Mouse (Mus musculus): ENCODE measurements around the gene Rbm43. TPM values are rescaled to one million over a fixed set of nuclear protein-coding genes. Genes with fewer than 3 reads are reported as not detected.

The Rbm43 gene
- polyA plus RNA-seq, 1 experiment from 2014 or later, result 4.8 TPM

DNA sequence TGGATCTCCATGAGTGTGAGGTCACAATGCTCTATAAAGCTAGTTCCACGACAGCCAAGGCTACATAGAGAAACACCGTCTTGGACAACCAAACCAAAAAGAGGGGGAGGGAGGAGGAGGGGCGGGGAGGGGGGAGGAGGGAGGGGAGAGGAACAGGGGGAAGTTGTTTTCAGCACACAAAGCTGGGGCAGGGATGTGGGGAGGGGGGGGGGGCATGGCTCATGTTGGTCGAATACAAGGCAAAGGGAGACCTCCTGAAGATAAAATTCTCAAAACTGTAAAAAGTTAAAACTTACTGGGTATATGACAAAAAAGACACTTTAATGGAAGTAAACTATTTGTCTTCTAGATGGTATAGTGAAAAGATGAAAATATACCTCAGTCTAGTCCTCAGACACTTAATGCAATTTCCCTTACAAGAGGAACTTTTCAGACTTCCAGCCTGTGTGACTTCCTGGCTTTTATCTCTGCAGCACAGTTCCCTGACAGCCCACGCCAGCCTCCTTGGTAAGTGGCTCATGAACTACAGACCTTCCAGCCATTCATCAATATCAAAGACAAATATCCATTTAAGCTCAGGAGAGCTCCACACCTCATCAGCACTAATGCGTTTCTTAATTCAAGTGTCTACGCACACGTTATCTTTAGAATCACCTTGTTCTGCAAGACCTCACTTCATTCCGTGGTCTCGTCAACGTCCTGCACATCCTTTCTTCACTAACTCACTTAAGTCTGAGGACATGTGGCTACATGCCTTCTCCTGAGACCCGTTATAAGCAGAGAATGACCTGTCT, 1.4 kb downstream of the Rbm43 start:
- Histone ChIP-seq H3K27ac (ENCODE audit: low read depth, low read length) (no peak overlapping the region), H3K4me3 (ENCODE audit: low read depth, low read length) (no peak overlapping the region), H3K36me3 (ENCODE audit: control insufficient read depth, insufficient read depth, low read length) (no peaks in the 10 kb centered on the region), H3K27me3 (ENCODE audit: control insufficient read depth, insufficient read depth, low read length) (no peaks in the 10 kb centered on the region), H3K9ac (replicated peaks; ENCODE audit: low read depth, low read length) (no peak overlapping the region), H3K9me3 (ENCODE audit: control insufficient read depth, low read length) (no peaks in the 10 kb centered on the region), H3K4me1 (ENCODE audit: control insufficient read depth, insufficient read depth, low read length) (no peaks in the 10 kb centered on the region), H3K4me2 (ENCODE audit: low read depth, low read length) (peak overlapping the region; percentile 92; the same call in 1 of the 2 replicates)
- WGBS, result 59% methylated on average over 12 of the region's 12 CpGs
- 0 out of 2 replicates have a peak, but pooled peaks have one; percentile 35 for ATAC-seq (ENCODE audit: low read depth)

DNA sequence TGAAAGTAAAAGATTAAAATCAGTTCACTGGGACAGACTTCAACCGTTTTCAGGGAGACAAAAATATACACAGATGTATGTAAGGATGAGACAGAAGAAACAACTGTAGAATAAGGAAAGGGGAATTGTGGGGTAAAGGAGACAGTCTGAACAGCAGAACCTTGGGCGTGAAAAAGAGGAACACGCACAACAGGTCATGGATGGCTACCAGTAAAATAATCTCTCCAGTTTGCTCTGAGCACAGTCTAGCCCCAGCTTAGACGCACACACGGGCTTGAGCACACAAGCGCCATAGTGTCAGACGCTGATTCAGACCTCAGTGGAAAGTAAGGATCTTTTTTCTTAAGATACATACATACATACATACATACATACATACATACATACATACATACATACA, 3.7 kb downstream of the Rbm43 start:
- Histone ChIP-seq H3K27me3 (ENCODE audit: control insufficient read depth, insufficient read depth, low read length) (no peaks in the 10 kb centered on the region), H3K4me2 (ENCODE audit: low read depth, low read length) (no peak overlapping the region), H3K4me1 (ENCODE audit: control insufficient read depth, insufficient read depth, low read length) (no peaks in the 10 kb centered on the region), H3K36me3 (ENCODE audit: control insufficient read depth, insufficient read depth, low read length) (no peaks in the 10 kb centered on the region), H3K4me3 (ENCODE audit: low read depth, low read length) (no peak overlapping the region), H3K9ac (replicated peaks; ENCODE audit: low read depth, low read length) (no peak overlapping the region), H3K9me3 (ENCODE audit: control insufficient read depth, low read length) (no peaks in the 10 kb centered on the region), H3K27ac (ENCODE audit: low read depth, low read length) (no peak overlapping the region)
- no peak for ATAC-seq (ENCODE audit: low read depth)
- 91% methylated on average over 7 of the region's 7 CpGs for WGBS

DNA sequence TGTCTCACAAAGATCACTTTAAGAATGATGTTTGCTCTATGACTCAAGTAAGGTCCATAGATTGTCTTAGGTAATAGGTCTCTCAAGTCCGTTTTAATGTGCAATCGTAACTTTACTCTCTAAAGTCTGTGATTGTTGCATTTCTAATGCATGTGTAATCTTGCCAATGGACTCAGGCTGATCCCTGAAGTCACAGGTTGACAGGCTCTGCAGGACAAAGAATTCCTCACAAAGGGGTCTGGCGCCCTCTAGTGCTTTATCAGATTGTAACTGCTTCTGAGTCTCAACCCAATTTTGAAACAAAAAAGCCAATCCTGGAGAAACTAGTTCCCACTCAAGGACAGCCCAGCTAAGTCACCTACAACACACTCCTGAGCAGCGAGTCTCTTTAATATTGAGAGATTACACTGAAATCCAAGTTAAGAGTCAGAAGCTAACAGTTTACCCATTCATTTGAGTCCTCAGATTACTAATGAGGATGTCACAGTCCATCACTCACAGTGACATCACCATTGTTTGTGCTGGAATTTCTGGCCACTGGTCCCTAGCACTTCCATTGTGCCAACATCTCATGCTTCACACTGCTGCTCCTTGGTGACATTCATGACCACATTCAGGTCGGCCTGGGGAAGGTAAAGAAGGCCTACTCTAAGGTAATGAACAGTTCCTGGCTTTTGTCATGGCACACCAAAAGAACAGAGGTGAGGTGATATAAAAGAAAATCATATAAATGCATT, 19.9 kb downstream of the Rbm43 start:
- 6% methylated on average over 5 of the region's 5 CpGs for WGBS
- no peak overlapping the region for H3K9ac ChIP-seq (replicated peaks; ENCODE audit: low read depth, low read length)
- no peak overlapping the region for H3K4me3 ChIP-seq (ENCODE audit: low read depth, low read length)
- H3K27ac ChIP-seq (ENCODE audit: low read depth, low read length), result no peak overlapping the region
- no peaks in the 10 kb centered on the region for H3K4me1 ChIP-seq (ENCODE audit: control insufficient read depth, insufficient read depth, low read length)
- H3K4me2 ChIP-seq (ENCODE audit: low read depth, low read length), result no peak overlapping the region
- no peaks in the 10 kb centered on the region for H3K27me3 ChIP-seq (ENCODE audit: control insufficient read depth, insufficient read depth, low read length)
- no peaks in the 10 kb centered on the region for H3K36me3 ChIP-seq (ENCODE audit: control insufficient read depth, insufficient read depth, low read length)
- H3K9me3 ChIP-seq (ENCODE audit: control insufficient read depth, low read length), result no peaks in the 10 kb centered on the region
- peak; percentile 85 for ATAC-seq (ENCODE audit: low read depth)

DNA sequence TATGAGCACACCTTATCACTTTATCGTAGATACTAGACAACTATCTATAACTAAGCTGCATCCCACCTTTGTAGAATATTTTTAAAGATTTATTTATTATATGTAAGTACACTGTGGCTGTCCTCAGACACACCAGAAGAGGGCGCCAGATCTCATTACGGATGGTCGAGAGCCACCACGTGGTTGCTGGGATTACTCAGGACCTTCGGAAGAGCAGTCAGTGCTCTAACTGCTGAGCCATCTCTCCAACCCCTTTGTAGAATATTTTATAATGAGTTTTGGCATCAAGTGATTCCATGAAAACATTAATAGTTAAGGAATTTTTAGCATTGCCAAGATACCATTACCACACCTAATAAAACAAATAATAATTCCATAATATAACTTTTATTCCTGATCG, 20.4 kb downstream of the Rbm43 start:
- Histone ChIP-seq H3K4me2 (ENCODE audit: low read depth, low read length) (no peak overlapping the region), H3K27me3 (ENCODE audit: control insufficient read depth, insufficient read depth, low read length) (no peaks in the 10 kb centered on the region), H3K4me3 (ENCODE audit: low read depth, low read length) (no peak overlapping the region), H3K4me1 (ENCODE audit: control insufficient read depth, insufficient read depth, low read length) (no peaks in the 10 kb centered on the region), H3K9ac (replicated peaks; ENCODE audit: low read depth, low read length) (no peak overlapping the region), H3K27ac (ENCODE audit: low read depth, low read length) (no peak overlapping the region), H3K9me3 (ENCODE audit: control insufficient read depth, low read length) (no peaks in the 10 kb centered on the region), H3K36me3 (ENCODE audit: control insufficient read depth, insufficient read depth, low read length) (no peaks in the 10 kb centered on the region)
- peak; percentile 41; the same call in 1 of the 2 replicates for ATAC-seq (ENCODE audit: low read depth)
- 59% methylated on average over 7 of the region's 7 CpGs for WGBS

DNA sequence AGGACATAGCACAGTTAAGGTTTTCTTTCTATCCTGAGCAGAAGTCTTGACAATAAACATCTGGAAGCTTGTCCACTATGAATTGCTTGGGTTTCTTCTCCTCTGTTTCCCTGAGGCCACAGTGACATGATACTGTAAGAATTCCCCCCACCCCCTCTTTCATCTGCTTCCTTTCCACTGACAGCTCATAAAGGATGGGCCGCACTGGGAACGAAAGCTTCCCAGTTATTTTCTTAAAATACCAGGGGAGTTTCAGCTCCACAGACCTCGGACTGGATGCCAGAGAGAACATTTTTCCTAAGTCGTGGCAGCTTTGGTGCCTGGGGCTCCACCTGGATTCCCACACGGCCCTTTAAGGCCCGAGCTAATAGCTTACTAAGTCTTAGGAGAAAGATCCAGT, 22.2 kb downstream of the Rbm43 start:
- no peak overlapping the region for H3K27ac ChIP-seq (ENCODE audit: low read depth, low read length)
- H3K9me3 ChIP-seq (ENCODE audit: control insufficient read depth, low read length), result no peaks in the 10 kb centered on the region
- H3K4me3 ChIP-seq (ENCODE audit: low read depth, low read length), result no peak overlapping the region
- no peak overlapping the region for H3K4me2 ChIP-seq (ENCODE audit: low read depth, low read length)
- H3K4me1 ChIP-seq (ENCODE audit: control insufficient read depth, insufficient read depth, low read length), result no peaks in the 10 kb centered on the region
- no peaks in the 10 kb centered on the region for H3K27me3 ChIP-seq (ENCODE audit: control insufficient read depth, insufficient read depth, low read length)
- WGBS, result 46% methylated on average over 6 of the region's 6 CpGs
- no peaks in the 10 kb centered on the region for H3K36me3 ChIP-seq (ENCODE audit: control insufficient read depth, insufficient read depth, low read length)
- ATAC-seq (ENCODE audit: low read depth), result no peak
- H3K9ac ChIP-seq (replicated peaks; ENCODE audit: low read depth, low read length), result no peak overlapping the region

DNA sequence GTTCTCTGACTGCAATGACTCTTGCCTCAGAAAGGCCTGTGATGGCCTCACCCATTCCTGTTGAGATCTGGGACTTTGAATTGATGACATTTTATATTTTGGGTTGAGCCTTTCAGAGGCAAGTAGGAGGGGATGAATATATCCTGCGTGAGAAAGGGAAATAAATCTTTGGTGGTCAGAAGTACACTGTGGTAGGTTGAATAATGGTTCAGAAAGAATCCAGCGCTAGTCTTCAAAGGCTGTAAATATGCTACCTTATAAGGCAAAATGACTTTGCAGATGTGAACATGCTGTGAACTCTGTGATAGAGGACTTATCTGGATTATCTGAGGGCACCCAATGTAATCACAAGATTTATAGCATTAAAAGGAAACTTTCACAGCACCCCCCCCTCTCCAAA, 23.1 kb downstream of the Rbm43 start:
- ATAC-seq (ENCODE audit: low read depth), result no peak
- Histone ChIP-seq H3K4me2 (ENCODE audit: low read depth, low read length) (no peak overlapping the region), H3K4me3 (ENCODE audit: low read depth, low read length) (no peak overlapping the region), H3K9me3 (ENCODE audit: control insufficient read depth, low read length) (no peaks in the 10 kb centered on the region), H3K36me3 (ENCODE audit: control insufficient read depth, insufficient read depth, low read length) (no peaks in the 10 kb centered on the region), H3K9ac (replicated peaks; ENCODE audit: low read depth, low read length) (no peak overlapping the region), H3K4me1 (ENCODE audit: control insufficient read depth, insufficient read depth, low read length) (no peaks in the 10 kb centered on the region), H3K27ac (ENCODE audit: low read depth, low read length) (no peak overlapping the region), H3K27me3 (ENCODE audit: control insufficient read depth, insufficient read depth, low read length) (no peaks in the 10 kb centered on the region)
- 68% methylated on average over 2 of the region's 2 CpGs for WGBS

DNA sequence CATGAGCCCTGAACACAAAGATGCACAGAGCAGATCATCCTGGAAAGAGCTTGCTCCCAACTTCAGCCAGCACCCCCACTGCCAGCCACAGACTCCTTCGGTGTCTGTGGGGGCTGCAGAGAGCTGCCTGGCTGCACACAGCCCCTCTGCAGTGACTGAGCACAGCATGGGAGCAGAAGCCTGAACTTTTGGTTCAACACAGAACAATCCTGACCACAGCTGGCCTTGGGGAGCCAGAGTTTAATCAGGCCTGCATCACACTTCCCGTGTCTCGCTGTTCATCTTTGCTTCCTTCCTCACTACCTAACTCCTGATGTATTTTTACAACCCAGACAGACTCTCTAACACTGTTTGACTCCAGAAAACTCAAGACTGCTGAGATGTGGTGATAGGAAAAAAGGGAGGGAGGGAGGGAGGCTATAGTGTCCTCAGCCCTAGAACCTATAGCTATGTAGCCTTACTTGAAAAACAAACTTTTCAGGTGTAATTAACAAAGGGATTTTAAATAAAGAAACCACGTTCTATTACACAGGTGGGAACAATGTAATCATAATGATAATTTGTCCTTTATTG, 27.3 kb downstream of the Rbm43 start:
- Histone ChIP-seq H3K27me3 (ENCODE audit: control insufficient read depth, insufficient read depth, low read length) (no peaks in the 10 kb centered on the region), H3K4me1 (ENCODE audit: control insufficient read depth, insufficient read depth, low read length) (no peaks in the 10 kb centered on the region), H3K36me3 (ENCODE audit: control insufficient read depth, insufficient read depth, low read length) (no peaks in the 10 kb centered on the region), H3K27ac (ENCODE audit: low read depth, low read length) (no peak overlapping the region), H3K4me3 (ENCODE audit: low read depth, low read length) (no peak overlapping the region), H3K9me3 (ENCODE audit: control insufficient read depth, low read length) (no peaks in the 10 kb centered on the region), H3K9ac (replicated peaks; ENCODE audit: low read depth, low read length) (no peak overlapping the region), H3K4me2 (ENCODE audit: low read depth, low read length) (no peak overlapping the region)
- 63% methylated on average over 4 of the region's 4 CpGs for WGBS
- no peak for ATAC-seq (ENCODE audit: low read depth)

DNA sequence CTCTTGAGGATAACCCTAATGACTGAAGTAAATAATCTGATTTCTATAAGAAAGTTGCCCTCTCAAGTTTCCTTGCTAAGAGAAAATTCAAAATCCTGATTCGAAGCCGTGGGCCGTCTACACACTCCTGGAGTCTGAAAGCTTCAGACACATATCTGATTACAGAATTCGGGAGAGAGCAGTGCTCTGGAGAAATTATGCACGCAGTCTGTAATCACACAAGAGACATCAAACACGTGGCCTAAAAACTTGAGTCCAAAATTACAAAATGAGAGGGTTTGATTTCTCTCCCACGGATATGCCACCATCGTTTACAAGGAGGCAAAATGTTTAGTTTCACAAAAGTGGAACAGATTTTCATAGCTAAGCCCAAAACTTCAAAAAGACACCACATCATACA, 29.3 kb downstream of the Rbm43 start:
- H3K27me3 ChIP-seq (ENCODE audit: control insufficient read depth, insufficient read depth, low read length), result no peaks in the 10 kb centered on the region
- 87% methylated on average over 8 of the region's 8 CpGs for WGBS
- H3K36me3 ChIP-seq (ENCODE audit: control insufficient read depth, insufficient read depth, low read length), result no peaks in the 10 kb centered on the region
- H3K27ac ChIP-seq (ENCODE audit: low read depth, low read length), result no peak overlapping the region
- ATAC-seq (ENCODE audit: low read depth), result no peak
- H3K9me3 ChIP-seq (ENCODE audit: control insufficient read depth, low read length), result no peaks in the 10 kb centered on the region
- H3K4me1 ChIP-seq (ENCODE audit: control insufficient read depth, insufficient read depth, low read length), result no peaks in the 10 kb centered on the region
- H3K9ac ChIP-seq (replicated peaks; ENCODE audit: low read depth, low read length), result no peak overlapping the region
- no peak overlapping the region for H3K4me3 ChIP-seq (ENCODE audit: low read depth, low read length)
- no peak overlapping the region for H3K4me2 ChIP-seq (ENCODE audit: low read depth, low read length)

DNA sequence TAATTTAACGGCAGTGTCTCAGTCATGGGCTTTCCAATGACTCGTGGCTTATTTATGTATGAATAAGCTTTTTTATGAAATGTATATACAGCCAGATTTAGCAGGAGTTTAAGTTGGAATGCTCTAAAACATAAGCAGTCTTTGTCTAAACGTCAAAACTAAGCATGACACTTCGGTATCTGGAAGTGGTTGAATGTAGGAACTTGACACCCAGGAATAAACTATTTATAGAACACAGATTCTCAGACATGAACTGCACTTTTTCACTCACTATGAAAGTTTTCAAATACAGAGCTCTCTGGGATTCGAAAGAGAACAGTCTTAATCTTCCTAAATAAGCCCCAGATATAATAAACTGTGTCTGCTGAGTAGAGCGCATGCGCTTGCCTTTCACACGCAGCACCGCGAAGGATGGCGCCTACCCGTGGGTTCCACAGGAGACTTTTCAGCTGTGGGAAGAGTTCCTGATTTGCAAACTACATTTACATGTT, 42.5 kb downstream of the Rbm43 start:
- Histone ChIP-seq H3K9me3 (ENCODE audit: control insufficient read depth, low read length) (no peaks in the 10 kb centered on the region), H3K4me3 (ENCODE audit: low read depth, low read length) (no peak overlapping the region), H3K4me2 (ENCODE audit: low read depth, low read length) (no peak overlapping the region), H3K9ac (replicated peaks; ENCODE audit: low read depth, low read length) (no peak overlapping the region), H3K27ac (ENCODE audit: low read depth, low read length) (no peak overlapping the region), H3K27me3 (ENCODE audit: control insufficient read depth, insufficient read depth, low read length) (no peaks in the 10 kb centered on the region), H3K4me1 (ENCODE audit: control insufficient read depth, insufficient read depth, low read length) (no peaks in the 10 kb centered on the region), H3K36me3 (ENCODE audit: control insufficient read depth, insufficient read depth, low read length) (no peaks in the 10 kb centered on the region)
- no peak for ATAC-seq (ENCODE audit: low read depth)
- 88% methylated on average over 12 of the region's 12 CpGs for WGBS

All from neural tube, embryonic 14.5 days (tissue).